Mouse (Mus musculus): ENCODE data around the gene Wfikkn1. TPM values are rescaled to one million over a fixed set of nuclear protein-coding genes. Genes with fewer than 3 reads are reported as not detected.

Wfikkn1 gene
- polyA plus RNA-seq, 1 experiment from 2014 or later = 0.60 TPM

- H3K4me2 ChIP-seq (replicated peaks) = no peak overlapping the region
- H3K4me3 ChIP-seq = no peak overlapping the region
- ATAC-seq (ENCODE audit: low FRiP score, low read depth) = no peak
- no peak overlapping the region for H3K9ac ChIP-seq (replicated peaks)
- no peaks in the 10 kb centered on the region for H3K9me3 ChIP-seq
- H3K27ac ChIP-seq (replicated peaks) = no peak overlapping the region
- no peaks in the 10 kb centered on the region for H3K27me3 ChIP-seq
- 94% methylated on average over 4 of the region's 4 CpGs for WGBS
- H3K36me3 ChIP-seq = peaks cover 3% of the 10 kb centered on the region; the same call in 1 of the 2 replicates
- 0 out of 2 replicates have a peak, but pooled peaks cover 2% of the 10 kb centered on the region for H3K4me1 ChIP-seq
These were observed 31.2 kb upstream of the Wfikkn1 start for GRCm38 (mm10) chr17:25911816-25912215.

GRCm38 (mm10) chr17:25907640-25908039, 27.0 kb upstream of the Wfikkn1 start:
- ATAC-seq (ENCODE audit: low FRiP score, low read depth) = no peak
- Histone ChIP-seq H3K4me3 (no peak overlapping the region), H3K36me3 (no peaks in the 10 kb centered on the region), H3K4me1 (no peaks in the 10 kb centered on the region), H3K27me3 (no peaks in the 10 kb centered on the region), H3K27ac (replicated peaks) (no peak overlapping the region), H3K4me2 (replicated peaks) (no peak overlapping the region), H3K9ac (replicated peaks) (no peak overlapping the region), H3K9me3 (no peaks in the 10 kb centered on the region)
- 89% methylated on average over 2 of the region's 2 CpGs for WGBS

- ATAC-seq (ENCODE audit: low FRiP score, low read depth) = no peak
- Histone ChIP-seq H3K36me3 (peaks cover 10% of the 10 kb centered on the region; the same call in 1 of the 2 replicates), H3K9me3 (no peaks in the 10 kb centered on the region), H3K4me1 (no peaks in the 10 kb centered on the region), H3K9ac (replicated peaks) (no peak overlapping the region), H3K4me2 (replicated peaks) (no peak overlapping the region), H3K27ac (replicated peaks) (no peak overlapping the region), H3K4me3 (no peak overlapping the region), H3K27me3 (no peaks in the 10 kb centered on the region)
- 95% methylated on average over 3 of the region's 3 CpGs for WGBS
These were observed 22.4 kb upstream of the Wfikkn1 start for GRCm38 (mm10) chr17:25903061-25903460.

GRCm38 (mm10) chr17:25900193-25900592, 19.5 kb upstream of the Wfikkn1 start:
- no peaks in the 10 kb centered on the region for H3K27me3 ChIP-seq
- WGBS = 84% methylated on average over 1 of the region's 1 CpGs
- no peak overlapping the region for H3K4me3 ChIP-seq
- H3K9ac ChIP-seq (replicated peaks) = no peak overlapping the region
- no peaks in the 10 kb centered on the region for H3K4me1 ChIP-seq
- H3K36me3 ChIP-seq = peaks cover 10% of the 10 kb centered on the region; the same call in 1 of the 2 replicates
- no peak for ATAC-seq (ENCODE audit: low FRiP score, low read depth)
- H3K27ac ChIP-seq (replicated peaks) = no peak overlapping the region
- H3K4me2 ChIP-seq (replicated peaks) = no peak overlapping the region
- no peaks in the 10 kb centered on the region for H3K9me3 ChIP-seq

- Histone ChIP-seq H3K4me1 (0 out of 2 replicates have a peak, but pooled peaks cover 4% of the 10 kb centered on the region), H3K9me3 (no peaks in the 10 kb centered on the region), H3K4me2 (replicated peaks) (no peak overlapping the region), H3K4me3 (no peak overlapping the region), H3K36me3 (peaks cover 6% of the 10 kb centered on the region; the same call in 1 of the 2 replicates), H3K9ac (replicated peaks) (no peak overlapping the region), H3K27ac (replicated peaks) (peak overlapping the region; percentile 20; the same call in 1 of the 2 replicates), H3K27me3 (no peaks in the 10 kb centered on the region)
- no peak for ATAC-seq (ENCODE audit: low FRiP score, low read depth)
- 67% methylated on average over 12 of the region's 12 CpGs for WGBS
These were observed 15.2 kb upstream of the Wfikkn1 start for GRCm38 (mm10) chr17:25895891-25896290.

- 18% methylated on average over 2 of the region's 2 CpGs for WGBS
- no peak for ATAC-seq (ENCODE audit: low FRiP score, low read depth)
- H3K4me1 ChIP-seq = 0 out of 2 replicates have a peak, but pooled peaks cover 4% of the 10 kb centered on the region
- peaks cover under 1% of the 10 kb centered on the region; the same call in 1 of the 2 replicates for H3K36me3 ChIP-seq
- H3K27ac ChIP-seq (replicated peaks) = peak overlapping the region; percentile 20; the same call in 1 of the 2 replicates
- H3K9me3 ChIP-seq = no peaks in the 10 kb centered on the region
- H3K4me2 ChIP-seq (replicated peaks) = no peak overlapping the region
- H3K9ac ChIP-seq (replicated peaks) = no peak overlapping the region
- H3K27me3 ChIP-seq = no peaks in the 10 kb centered on the region
- no peak overlapping the region for H3K4me3 ChIP-seq
These were observed 14.8 kb upstream of the Wfikkn1 start for GRCm38 (mm10) chr17:25895415-25895814.

- H3K4me2 ChIP-seq (replicated peaks) = no peak overlapping the region
- WGBS = 39% methylated on average over 2 of the region's 2 CpGs
These were observed 13.4 kb upstream of the Wfikkn1 start for GRCm38 (mm10) chr17:25893975-25894617.

GRCm38 (mm10) chr17:25888837-25889236, 8.2 kb upstream of the Wfikkn1 start:
- peaks cover 32% of the 10 kb centered on the region for H3K36me3 ChIP-seq
- no peak overlapping the region for H3K27ac ChIP-seq (replicated peaks)
- no peak for ATAC-seq (ENCODE audit: low FRiP score, low read depth)
- no peaks in the 10 kb centered on the region for H3K4me1 ChIP-seq
- H3K27me3 ChIP-seq = no peaks in the 10 kb centered on the region
- H3K9ac ChIP-seq (replicated peaks) = no peak overlapping the region
- 92% methylated on average over 3 of the region's 3 CpGs for WGBS
- H3K4me3 ChIP-seq = no peak overlapping the region
- no peak overlapping the region for H3K4me2 ChIP-seq (replicated peaks)
- H3K9me3 ChIP-seq = no peaks in the 10 kb centered on the region

More at GRCm38 (mm10) chr17:25893975-25894617, 13.4 kb upstream of the Wfikkn1 start:
- ATAC-seq (ENCODE audit: low FRiP score, low read depth) = peak; percentile 54; the same call in 1 of the 2 replicates
- Histone ChIP-seq H3K4me3 (no peak overlapping the region), H3K27ac (replicated peaks) (peak overlapping the region; percentile 58), H3K9me3 (no peaks in the 10 kb centered on the region), H3K27me3 (no peaks in the 10 kb centered on the region), H3K4me1 (0 out of 2 replicates have a peak, but pooled peaks cover 4% of the 10 kb centered on the region), H3K36me3 (peaks cover 8% of the 10 kb centered on the region), H3K9ac (replicated peaks) (no peak overlapping the region)

- Histone ChIP-seq H3K4me1 (peaks cover 1% of the 10 kb centered on the region; the same call in 1 of the 2 replicates), H3K9ac (replicated peaks) (no peak overlapping the region), H3K36me3 (peaks cover 46% of the 10 kb centered on the region), H3K27me3 (no peaks in the 10 kb centered on the region), H3K4me3 (no peak overlapping the region), H3K27ac (replicated peaks) (no peak overlapping the region), H3K4me2 (replicated peaks) (no peak overlapping the region), H3K9me3 (no peaks in the 10 kb centered on the region)
- 95% methylated on average over 10 of the region's 10 CpGs for WGBS
- no peak for ATAC-seq (ENCODE audit: low FRiP score, low read depth)
These were observed 6.8 kb upstream of the Wfikkn1 start for GRCm38 (mm10) chr17:25887467-25887866.

- H3K27me3 ChIP-seq = no peaks in the 10 kb centered on the region
- no peaks in the 10 kb centered on the region for H3K9me3 ChIP-seq
- no peak overlapping the region for H3K4me3 ChIP-seq
- H3K36me3 ChIP-seq = peaks cover 49% of the 10 kb centered on the region
- H3K9ac ChIP-seq (replicated peaks) = no peak overlapping the region
- H3K4me1 ChIP-seq = peaks cover 4% of the 10 kb centered on the region
- ATAC-seq (ENCODE audit: low FRiP score, low read depth) = no peak
- H3K4me2 ChIP-seq (replicated peaks) = no peak overlapping the region
- no peak overlapping the region for H3K27ac ChIP-seq (replicated peaks)
These were observed 6.1 kb upstream of the Wfikkn1 start for GRCm38 (mm10) chr17:25886806-25887205.

- no peak overlapping the region for H3K4me2 ChIP-seq (replicated peaks)
- 69% methylated on average over 4 of the region's 4 CpGs for whole genome bisulfite sequencing
- H3K27me3 ChIP-seq = no peaks in the 10 kb centered on the region
- no peaks in the 10 kb centered on the region for H3K9me3 ChIP-seq
- H3K27ac ChIP-seq (replicated peaks) = no peak overlapping the region
- peak; percentile 16; the same call in 1 of the 2 replicates for ATAC-seq (ENCODE audit: low FRiP score, low read depth)
- H3K4me3 ChIP-seq = no peak overlapping the region
- H3K4me1 ChIP-seq = peaks cover 16% of the 10 kb centered on the region
- no peak overlapping the region for H3K9ac ChIP-seq (replicated peaks)
- H3K36me3 ChIP-seq = peaks cover 49% of the 10 kb centered on the region
These were observed 5.0 kb upstream of the Wfikkn1 start for GRCm38 (mm10) chr17:25885636-25886035.

GRCm38 (mm10) chr17:25883824-25884223, 3.2 kb upstream of the Wfikkn1 start:
- peaks cover 46% of the 10 kb centered on the region for H3K36me3 ChIP-seq
- no peak overlapping the region for H3K9ac ChIP-seq (replicated peaks)
- H3K4me2 ChIP-seq (replicated peaks) = no peak overlapping the region
- ATAC-seq (ENCODE audit: low FRiP score, low read depth) = no peak
- H3K27me3 ChIP-seq = no peaks in the 10 kb centered on the region
- no peaks in the 10 kb centered on the region for H3K9me3 ChIP-seq
- no peak overlapping the region for H3K4me3 ChIP-seq
- H3K27ac ChIP-seq (replicated peaks) = 0 out of 2 replicates have a peak overlapping the region, but pooled peaks have one; percentile 30
- 90% methylated on average over 3 of the region's 3 CpGs for whole genome bisulfite sequencing
- H3K4me1 ChIP-seq = peaks cover 26% of the 10 kb centered on the region

All from midbrain, embryonic 12.5 days (tissue).